Mouse (Mus musculus) B cell, adult 62 days (primary cell): ENCODE measurements around the gene Atp6v0a4. TPM values are rescaled to one million over a fixed set of nuclear protein-coding genes. Genes with fewer than 3 reads are reported as not detected.

Experiments used
- total RNA-seq: library from RNA; stranded (reverse); gene quantifications from 4 replicates; pipeline ENCODE4 v1.2.4, GENCODE M21; 2023

Gene Atp6v0a4
- 1.8 to 3.5 TPM (median 2.3 TPM) in 4 replicates for total RNA-seq

GRCm38 (mm10) chr6:38124207-38124835, at the start of gene Atp6v0a4:
Gene Atp6v0a4, minus strand, starts transcription at chr6:38124586.

GRCm38 (mm10) chr6:38109160-38109795, 15.1 kb downstream of the Atp6v0a4 start, which contains the start of gene Tmem213:
Gene Tmem213, plus strand, starts transcription at chr6:38109255.

DNA sequence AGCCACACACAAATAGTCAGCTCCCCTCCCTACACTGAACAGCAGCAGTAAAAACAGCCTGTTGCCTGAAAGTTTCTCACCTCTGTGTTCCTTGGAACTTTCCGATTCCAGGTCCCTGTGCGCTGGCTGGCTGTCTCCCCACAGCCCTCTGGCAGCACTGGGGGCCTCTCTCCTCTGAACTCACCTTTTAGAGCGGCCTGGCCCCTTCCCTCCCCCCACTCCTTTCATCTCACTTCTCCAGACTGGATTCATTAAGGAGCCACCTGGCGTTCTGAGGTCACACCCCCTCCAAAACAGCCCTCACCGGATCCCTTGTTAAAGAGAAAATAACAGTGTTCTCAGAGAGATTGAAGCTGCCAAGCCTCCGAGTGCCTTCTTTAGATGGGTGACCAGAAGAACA, 77.5 kb downstream of the Atp6v0a4 start, which contains the start of gene Svopl:
TSS of gene Svopl (minus strand) at position 159 of the 400 bp plus-strand sequence.

Other genes with a start within 250 kb of the Atp6v0a4 start
- gene Svopl, start 77.6 kb downstream of the Atp6v0a4 start, total RNA-seq: 0.22 TPM in 1 of 4 replicates, not detected in the others
- not detected in 4 replicates for gene Tmem213, start 15.3 kb downstream of the Atp6v0a4 start, total RNA-seq
- gene D630045J12Rik, start 129.4 kb upstream of the Atp6v0a4 start, total RNA-seq: 0.06 to 0.21 TPM (median 0.13 TPM) in 4 replicates
- 1.5 to 2.4 TPM (median 2.3 TPM) in 4 replicates for gene Zc3hav1l, start 174.7 kb upstream of the Atp6v0a4 start, total RNA-seq
- 183 to 196 TPM (median 186 TPM) in 4 replicates for gene Zc3hav1, start 230.0 kb upstream of the Atp6v0a4 start, total RNA-seq